Mouse (Mus musculus) central nervous system, embryonic 18 days (tissue): Measurements from ENCODE around the gene Ift52. TPM values are rescaled to one million over a fixed set of nuclear protein-coding genes. Genes with fewer than 3 reads are reported as not detected.

Source experiments
- polyA plus RNA-seq: library from polyadenylated mRNA; depleted of rRNA; stranded (reverse); fragments of >200 nt; gene quantifications from 2 replicates; pipeline ENCODE4 v1.2.3, GENCODE M21; 2012; rRNA removed

Ift52 gene
- polyA plus RNA-seq: 29.7 and 30.9 TPM in 2 replicates

DNA sequence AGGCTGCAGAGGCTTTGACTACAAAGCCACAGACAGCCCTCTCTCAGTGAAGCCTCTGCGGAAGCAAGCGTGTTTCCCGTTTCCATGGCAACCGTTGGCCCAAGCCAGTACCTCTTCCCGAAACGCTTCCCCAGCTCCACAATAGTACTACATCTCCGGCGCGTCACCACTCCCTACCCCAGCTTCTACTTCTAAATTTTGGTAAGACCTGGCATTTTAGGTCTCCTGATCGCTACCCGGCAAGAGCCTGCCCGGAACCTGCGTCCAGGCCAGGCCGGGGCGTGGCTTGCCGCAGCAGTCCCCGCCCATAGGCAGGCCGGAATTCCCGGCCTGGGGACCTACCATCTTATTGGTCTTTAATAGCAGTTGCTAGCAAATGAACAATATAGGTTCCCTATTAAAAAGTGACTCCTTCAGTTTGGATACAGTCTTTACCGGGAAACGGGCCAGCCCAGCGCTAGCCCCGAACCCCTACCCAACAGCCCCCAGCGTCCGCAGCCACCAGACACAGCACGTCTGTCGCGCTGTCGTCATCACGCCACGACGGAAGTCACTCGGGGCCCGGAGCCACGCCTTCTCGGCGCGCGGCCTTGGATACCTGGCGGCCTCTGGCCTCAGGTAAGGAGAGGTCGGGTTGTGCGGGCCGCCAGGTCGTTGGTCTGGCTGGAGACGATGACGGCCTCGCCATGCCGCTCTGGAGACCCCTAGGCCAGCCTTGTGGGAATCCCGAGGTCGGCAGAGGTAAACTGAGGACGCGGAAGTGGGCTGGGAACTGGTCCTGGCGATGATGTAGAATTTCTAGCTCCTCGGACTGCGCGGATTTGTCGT lies at the start of gene Ift52:
TSS of gene Ift52 (plus strand) at position 439 of the 828 bp plus-strand sequence.

GRCm38 (mm10) chr2:162987218-162987617 lies 29.9 kb upstream of the Ift52 start, which contains the start of gene Sgk2:
Gene Sgk2 (plus strand): TSS chr2:162987330.

DNA sequence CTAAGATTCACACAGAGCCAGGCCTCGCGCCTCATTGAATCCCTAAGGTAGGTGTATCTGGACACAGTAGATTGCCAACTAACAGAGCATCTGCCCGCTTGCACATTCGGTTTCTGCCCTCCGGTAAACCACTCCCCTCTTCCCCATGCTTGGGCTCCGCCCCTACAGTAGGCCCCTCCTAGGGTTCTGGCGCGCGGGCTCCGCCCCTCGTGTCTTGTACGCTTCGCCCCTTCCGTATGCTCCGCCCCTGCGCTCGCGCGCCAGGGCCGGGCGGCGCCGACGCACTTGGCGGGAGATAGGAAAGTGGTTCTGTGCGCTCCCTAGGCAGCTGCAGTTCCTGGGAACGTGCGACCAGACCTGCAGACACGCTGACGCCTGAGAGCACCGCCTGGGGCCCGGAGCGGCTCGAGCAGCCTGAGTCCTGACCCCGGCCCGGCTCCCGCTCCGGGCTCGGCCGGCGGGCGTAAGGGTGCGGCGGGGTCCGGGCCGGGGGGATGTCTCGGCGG lies 37.2 kb downstream of the Ift52 start, which contains the start of gene Mybl2:
TSS of gene Mybl2 (plus strand) at position 353 of the 506 bp plus-strand sequence.

DNA sequence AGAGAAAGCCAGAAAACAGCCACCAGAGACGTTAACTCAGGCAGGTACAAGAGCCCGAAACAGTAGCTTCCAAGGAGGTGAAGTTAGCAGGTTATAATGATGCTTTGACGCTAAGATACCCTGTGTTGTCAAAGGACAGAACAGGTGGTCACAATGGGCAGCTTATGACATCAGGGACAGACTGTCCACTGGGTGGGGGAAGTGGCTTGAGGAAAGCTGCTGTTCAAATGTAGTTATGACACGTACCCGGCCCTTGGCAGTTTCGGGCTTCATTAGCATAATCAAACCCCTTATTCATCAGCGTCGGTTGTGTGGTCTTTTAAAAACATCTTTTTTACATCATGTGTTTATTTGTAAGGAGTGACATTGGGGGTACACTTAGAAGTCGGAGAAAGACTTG lies 70.6 kb downstream of the Ift52 start, which contains the start of gene Gtsf1l:
TSS of gene Gtsf1l (minus strand) at position 128 of the 400 bp plus-strand sequence.

Other genes with a start within 250 kb of the Ift52 start
- gene Srsf6, start 85.8 kb upstream of the Ift52 start, polyA plus RNA-seq: 295 and 318 TPM in 2 replicates
- gene L3mbtl1, start 73.9 kb upstream of the Ift52 start, polyA plus RNA-seq: 14.0 and 14.3 TPM in 2 replicates
- 0.09 and 0.13 TPM in 2 replicates for gene Sgk2, start 30.0 kb upstream of the Ift52 start, polyA plus RNA-seq
- 4.2 and 4.7 TPM in 2 replicates for gene Mybl2, start 37.3 kb downstream of the Ift52 start, polyA plus RNA-seq
- gene Gtsf1l, start 70.5 kb downstream of the Ift52 start, polyA plus RNA-seq: 0.07 TPM in 1 of 2 replicates, not detected in the other
- 33.3 and 47.2 TPM in 2 replicates for gene Tox2, start 185.8 kb downstream of the Ift52 start, polyA plus RNA-seq